Mouse (Mus musculus) stomach, embryonic 15.5 days (tissue): Measurements from ENCODE around the gene Taok3. TPM values are rescaled to one million over a fixed set of nuclear protein-coding genes. Genes with fewer than 3 reads are reported as not detected.

Experiments
- ATAC-seq: fragments of 200-750 bp; cut with Nextera tagmentation; 2 replicates; pipeline ENCODE4 v1.8.0; 2017; ENCODE audit warnings: low read depth, moderate number of reproducible peaks, moderate TSS enrichment; ENCODE audit not compliant: insufficient read depth, low FRiP score
- H3K27ac ChIP-seq: fragments of 300-500 bp; sonication (generic); 2 replicates; pipeline ENCODE4 v1.5.1; 2015; ENCODE audit warnings: mild to moderate bottlenecking, inconsistent platforms
- H3K27me3 ChIP-seq: fragments of 300-500 bp; sonication (generic); replicated peaks from 2 replicates; pipeline ENCODE4 v1.6.1; 2015; ENCODE audit warnings: inconsistent platforms
- H3K36me3 ChIP-seq: fragments of 300-500 bp; sonication (generic); 2 replicates; pipeline ENCODE4 v1.6.1; 2015; ENCODE audit warnings: inconsistent platforms
- H3K4me1 ChIP-seq: fragments of 300-500 bp; sonication (generic); 2 replicates; pipeline ENCODE4 v1.6.1; 2015; ENCODE audit warnings: inconsistent platforms
- H3K4me2 ChIP-seq: fragments of 300-500 bp; sonication (generic); 2 replicates; pipeline ENCODE4 v1.6.1; 2015; ENCODE audit warnings: mild to moderate bottlenecking, inconsistent platforms
- H3K4me3 ChIP-seq: fragments of 300-500 bp; sonication (generic); replicated peaks from 2 replicates; pipeline ENCODE4 v1.5.1; 2015; ENCODE audit warnings: inconsistent platforms
- H3K9ac ChIP-seq: fragments of 300-500 bp; sonication (generic); 2 replicates; pipeline ENCODE4 v1.6.1; 2015; ENCODE audit warnings: inconsistent platforms
- H3K9me3 ChIP-seq: fragments of 300-500 bp; sonication (generic); 2 replicates; pipeline ENCODE4 v1.6.1; 2016; ENCODE audit warnings: inconsistent platforms
- WGBS: fragments of 180-500 bp; shearing (Covaris S2); methylation state at CpG from one replicate; pipeline ENCODE4 v1.1.7; 2015; 5-methylcytosine and 5-hydroxymethylcytosine counted together
- polyA plus RNA-seq: library from polyadenylated mRNA; unstranded; fragments of >200 nt; fragmentation: Nextera tagmentation; extraction: Ambion mirVana; gene quantifications from 2 replicates; pipeline ENCODE4 v1.2.1, GENCODE M21; 2015

The Taok3 gene
- polyA plus RNA-seq, 1 experiment from 2014 or later, result 36.9 TPM

DNA sequence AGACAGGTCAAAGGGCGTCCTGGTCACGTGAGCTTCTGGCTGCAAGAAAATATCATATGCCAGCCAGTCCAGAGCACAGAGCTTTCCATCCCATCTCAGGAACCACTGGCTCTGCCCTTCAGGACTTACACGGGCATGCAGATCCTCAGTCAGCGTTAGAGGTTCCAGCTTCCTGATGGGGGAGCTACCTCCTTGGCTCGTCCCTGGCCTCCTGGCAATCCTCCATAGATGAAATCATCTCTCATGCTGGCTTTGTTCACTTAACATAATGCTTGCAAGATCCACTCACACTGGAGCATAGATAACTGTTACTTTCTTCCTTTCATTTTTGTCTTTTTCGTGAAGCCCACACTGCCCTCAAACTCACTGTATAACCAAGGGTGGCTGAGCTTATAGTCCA lies 72.1 kb downstream of the Taok3 start:
- 0 out of 2 replicates have a peak, but pooled peaks cover 11% of the 10 kb centered on the region for H3K36me3 ChIP-seq
- no peaks in the 10 kb centered on the region for H3K9me3 ChIP-seq
- H3K9ac ChIP-seq, result no peak overlapping the region
- H3K4me2 ChIP-seq, result no peak overlapping the region
- ATAC-seq, result no peak
- WGBS, result 86% methylated on average over 6 of the region's 6 CpGs
- H3K4me3 ChIP-seq, result no peak overlapping the region
- H3K4me1 ChIP-seq, result no peaks in the 10 kb centered on the region
- no peaks in the 10 kb centered on the region for H3K27me3 ChIP-seq
- no peak overlapping the region for H3K27ac ChIP-seq

DNA sequence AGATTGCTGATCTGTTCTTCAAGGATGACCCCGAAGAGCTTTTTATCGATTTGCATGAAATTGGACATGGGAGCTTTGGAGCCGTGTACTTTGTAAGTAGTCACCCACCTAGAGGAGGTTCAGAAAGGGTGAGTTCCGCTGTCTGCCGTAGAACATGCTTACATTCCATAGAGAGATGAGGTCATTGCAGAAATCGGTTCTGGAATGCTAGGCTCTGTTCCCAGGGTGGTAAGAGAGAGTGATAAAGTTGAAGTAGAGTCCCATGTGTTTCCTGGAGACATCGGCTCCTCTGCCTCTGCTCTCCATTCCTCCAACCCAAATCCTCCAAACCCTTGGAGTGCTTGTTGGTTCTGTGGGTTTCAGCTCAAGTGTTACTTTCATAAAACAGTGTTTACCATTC lies 73.8 kb downstream of the Taok3 start:
- ATAC-seq, result no peak
- WGBS, result 81% methylated on average over 7 of the region's 7 CpGs
- Histone ChIP-seq H3K36me3 (peaks cover 22% of the 10 kb centered on the region), H3K9me3 (no peaks in the 10 kb centered on the region), H3K4me2 (no peak overlapping the region), H3K27me3 (no peaks in the 10 kb centered on the region), H3K27ac (no peak overlapping the region), H3K4me1 (no peaks in the 10 kb centered on the region), H3K9ac (no peak overlapping the region), H3K4me3 (no peak overlapping the region)

DNA sequence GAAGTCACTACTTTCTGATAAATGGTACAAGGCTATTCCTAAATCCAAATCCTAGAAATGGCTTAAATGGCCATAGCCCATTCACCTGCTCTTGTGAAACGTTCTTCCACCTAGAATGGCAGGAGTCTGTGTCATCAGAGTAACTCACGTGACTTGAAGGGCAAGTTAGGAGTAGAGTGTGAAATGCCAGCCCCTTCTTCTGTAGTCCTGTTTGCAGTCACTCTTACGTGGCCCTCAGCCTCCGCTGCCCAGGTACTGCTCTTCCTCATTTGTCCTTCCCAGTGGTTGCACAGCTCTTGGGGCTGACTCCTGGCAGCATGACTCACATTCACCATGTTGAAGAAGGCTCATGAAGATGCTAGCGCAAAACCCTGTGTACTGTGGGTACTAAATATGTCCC lies 74.7 kb downstream of the Taok3 start:
- no peaks in the 10 kb centered on the region for H3K4me1 ChIP-seq
- WGBS, result 90% methylated on average over 5 of the region's 5 CpGs
- H3K9me3 ChIP-seq, result no peaks in the 10 kb centered on the region
- no peak overlapping the region for H3K4me3 ChIP-seq
- H3K27me3 ChIP-seq, result no peaks in the 10 kb centered on the region
- H3K36me3 ChIP-seq, result peaks cover 23% of the 10 kb centered on the region
- ATAC-seq, result no peak
- no peak overlapping the region for H3K27ac ChIP-seq
- H3K9ac ChIP-seq, result no peak overlapping the region
- no peak overlapping the region for H3K4me2 ChIP-seq

DNA sequence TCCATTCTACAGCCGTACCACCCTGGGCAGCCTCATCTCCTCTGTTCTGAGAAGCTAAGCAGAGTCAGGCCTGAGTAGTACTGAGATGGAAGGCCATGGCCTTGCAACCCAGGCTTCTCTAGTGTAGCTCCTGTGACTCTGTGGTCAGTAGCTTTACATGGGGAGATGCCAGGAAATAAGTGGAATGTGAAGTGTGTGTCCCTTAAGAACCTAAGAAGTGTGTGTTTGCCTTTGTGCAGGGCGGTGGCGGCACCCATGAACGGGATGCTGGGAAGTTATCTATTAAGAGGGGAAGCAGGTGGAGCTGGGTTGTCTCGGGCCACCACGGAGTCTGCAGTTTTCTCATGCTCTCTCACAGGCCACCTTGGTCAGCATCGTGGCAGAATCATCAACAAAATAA lies 76.6 kb downstream of the Taok3 start:
- no peaks in the 10 kb centered on the region for H3K27me3 ChIP-seq
- no peak for ATAC-seq
- H3K36me3 ChIP-seq, result peaks cover 27% of the 10 kb centered on the region
- H3K4me1 ChIP-seq, result no peaks in the 10 kb centered on the region
- WGBS, result 88% methylated on average over 7 of the region's 7 CpGs
- H3K9me3 ChIP-seq, result no peaks in the 10 kb centered on the region
- no peak overlapping the region for H3K27ac ChIP-seq
- H3K4me2 ChIP-seq, result no peak overlapping the region
- no peak overlapping the region for H3K9ac ChIP-seq
- H3K4me3 ChIP-seq, result no peak overlapping the region

DNA sequence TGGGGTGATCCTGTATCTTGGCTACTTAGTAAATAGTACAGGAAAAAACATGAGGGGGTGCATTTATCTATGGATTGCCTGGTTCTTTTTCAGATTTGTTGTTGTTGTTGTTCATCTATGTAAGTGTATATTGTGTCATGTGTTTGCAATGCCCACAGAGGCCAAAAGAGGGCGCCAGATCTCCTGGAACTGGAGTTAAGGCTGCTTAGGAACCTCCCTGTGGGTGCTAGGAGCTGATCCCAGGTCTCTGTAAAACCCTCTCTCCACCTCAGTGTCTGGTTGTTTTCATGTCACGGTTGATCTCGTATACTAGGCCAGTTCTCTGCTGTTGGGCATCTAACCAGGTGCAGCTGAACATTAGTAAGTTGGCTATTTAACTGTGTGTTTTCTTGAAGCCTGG lies 78.5 kb downstream of the Taok3 start:
- WGBS, result 76% methylated on average over 3 of the region's 3 CpGs
- Histone ChIP-seq H3K4me3 (no peak overlapping the region), H3K4me2 (no peak overlapping the region), H3K27me3 (no peaks in the 10 kb centered on the region), H3K36me3 (peaks cover 30% of the 10 kb centered on the region), H3K9me3 (no peaks in the 10 kb centered on the region), H3K9ac (no peak overlapping the region), H3K27ac (no peak overlapping the region), H3K4me1 (no peaks in the 10 kb centered on the region)
- no peak for ATAC-seq

DNA sequence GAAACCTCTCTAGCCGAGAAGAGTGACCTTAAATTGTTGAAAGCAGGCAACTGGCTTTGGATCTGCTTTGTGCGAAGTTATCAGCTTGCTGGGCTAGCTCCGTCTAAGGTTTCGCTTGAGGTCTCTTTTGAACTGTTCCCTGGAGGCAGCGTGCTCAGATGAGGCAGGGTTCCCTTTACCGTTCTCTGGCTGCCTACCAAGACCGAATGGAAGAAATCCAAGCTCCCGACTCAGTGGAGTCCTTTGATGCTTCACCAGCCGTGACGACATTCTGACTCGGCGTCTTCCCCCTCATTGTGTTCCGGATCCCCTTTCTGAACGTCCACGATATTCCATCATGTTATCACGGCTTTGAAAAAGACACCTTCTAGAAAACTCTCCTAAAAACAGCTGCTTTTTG lies 87.4 kb downstream of the Taok3 start:
- H3K27me3 ChIP-seq, result no peaks in the 10 kb centered on the region
- no peaks in the 10 kb centered on the region for H3K4me1 ChIP-seq
- H3K9ac ChIP-seq, result no peak overlapping the region
- peaks cover 25% of the 10 kb centered on the region for H3K36me3 ChIP-seq
- H3K27ac ChIP-seq, result no peak overlapping the region
- no peak for ATAC-seq
- H3K9me3 ChIP-seq, result no peaks in the 10 kb centered on the region
- 92% methylated on average over 16 of the region's 16 CpGs for WGBS
- no peak overlapping the region for H3K4me2 ChIP-seq
- H3K4me3 ChIP-seq, result no peak overlapping the region

DNA sequence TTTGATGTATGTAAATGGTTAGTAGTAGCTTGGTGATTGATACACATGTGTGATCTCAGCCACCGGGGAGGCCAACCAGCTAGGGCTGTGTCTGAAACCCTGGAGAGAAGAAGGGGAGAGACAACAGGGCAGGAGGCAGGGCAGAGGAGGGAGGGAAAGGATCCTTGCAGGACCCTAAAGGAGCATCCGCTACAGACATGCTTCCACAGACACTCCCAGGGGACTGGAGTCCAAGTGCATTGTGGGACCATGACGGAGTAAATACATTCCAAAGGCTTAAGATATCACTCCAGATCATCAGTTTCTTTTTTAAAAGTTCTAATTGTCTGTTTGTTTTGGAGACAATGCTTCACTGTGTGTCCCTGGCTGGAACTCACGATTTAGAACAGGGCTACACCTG lies 94.1 kb downstream of the Taok3 start:
- Histone ChIP-seq H3K27me3 (no peaks in the 10 kb centered on the region), H3K27ac (no peak overlapping the region), H3K4me3 (no peak overlapping the region), H3K36me3 (peaks cover 7% of the 10 kb centered on the region; the same call in 1 of the 2 replicates), H3K9ac (no peak overlapping the region), H3K4me2 (no peak overlapping the region), H3K4me1 (no peaks in the 10 kb centered on the region), H3K9me3 (no peaks in the 10 kb centered on the region)
- 66% methylated on average over 4 of the region's 4 CpGs for WGBS
- ATAC-seq, result no peak

DNA sequence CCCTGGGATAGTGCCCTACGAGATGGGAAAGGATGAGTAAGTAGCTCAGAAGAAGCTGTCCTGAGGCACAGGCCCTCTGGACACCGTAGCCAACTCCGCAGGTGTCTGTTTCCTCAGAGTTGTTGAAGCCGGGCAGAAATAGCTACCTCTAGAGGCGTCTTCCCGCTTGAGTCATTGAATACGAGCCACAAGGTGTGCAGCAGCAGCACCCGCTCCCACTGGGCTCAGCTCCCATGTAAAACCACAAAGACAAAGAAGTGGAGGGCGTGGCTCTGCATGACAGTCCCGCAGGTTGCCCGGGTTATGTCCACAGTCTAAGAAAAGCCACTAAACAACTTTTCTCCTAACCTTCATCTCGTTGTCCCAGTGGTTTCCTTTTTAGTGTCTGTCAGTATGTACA lies 111.1 kb downstream of the Taok3 start:
- H3K4me1 ChIP-seq, result no peaks in the 10 kb centered on the region
- WGBS, result 65% methylated on average over 12 of the region's 12 CpGs
- H3K36me3 ChIP-seq, result 0 out of 2 replicates have a peak, but pooled peaks cover 8% of the 10 kb centered on the region
- no peak for ATAC-seq
- no peaks in the 10 kb centered on the region for H3K9me3 ChIP-seq
- H3K4me3 ChIP-seq, result no peak overlapping the region
- no peak overlapping the region for H3K27ac ChIP-seq
- H3K4me2 ChIP-seq, result no peak overlapping the region
- H3K9ac ChIP-seq, result no peak overlapping the region
- no peaks in the 10 kb centered on the region for H3K27me3 ChIP-seq

DNA sequence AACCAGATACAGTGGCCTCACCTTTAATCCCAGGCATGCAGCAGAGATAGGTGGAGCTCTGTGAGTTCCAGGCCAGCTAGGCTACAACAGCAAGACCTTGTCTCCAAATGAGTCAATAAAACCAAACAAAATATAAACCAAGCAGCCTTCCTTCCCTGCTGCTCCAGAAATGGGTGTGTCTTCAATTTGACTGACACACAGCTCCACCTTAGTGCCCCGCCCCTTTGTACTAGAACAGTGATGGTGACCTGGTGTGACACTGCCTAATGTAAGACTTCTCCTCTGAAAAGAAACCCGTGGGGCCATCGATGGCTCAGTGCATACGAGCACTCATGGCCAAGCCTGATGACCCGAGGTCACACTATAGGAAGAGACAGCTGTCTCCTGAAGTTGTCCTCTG lies 116.6 kb downstream of the Taok3 start:
- Histone ChIP-seq H3K9ac (no peak overlapping the region), H3K27ac (no peak overlapping the region), H3K9me3 (no peaks in the 10 kb centered on the region), H3K36me3 (0 out of 2 replicates have a peak, but pooled peaks cover 5% of the 10 kb centered on the region), H3K4me2 (no peak overlapping the region), H3K4me1 (peaks cover 6% of the 10 kb centered on the region; the same call in 1 of the 2 replicates), H3K4me3 (no peak overlapping the region), H3K27me3 (no peaks in the 10 kb centered on the region)
- no peak for ATAC-seq
- WGBS, result 72% methylated on average over 5 of the region's 5 CpGs

DNA sequence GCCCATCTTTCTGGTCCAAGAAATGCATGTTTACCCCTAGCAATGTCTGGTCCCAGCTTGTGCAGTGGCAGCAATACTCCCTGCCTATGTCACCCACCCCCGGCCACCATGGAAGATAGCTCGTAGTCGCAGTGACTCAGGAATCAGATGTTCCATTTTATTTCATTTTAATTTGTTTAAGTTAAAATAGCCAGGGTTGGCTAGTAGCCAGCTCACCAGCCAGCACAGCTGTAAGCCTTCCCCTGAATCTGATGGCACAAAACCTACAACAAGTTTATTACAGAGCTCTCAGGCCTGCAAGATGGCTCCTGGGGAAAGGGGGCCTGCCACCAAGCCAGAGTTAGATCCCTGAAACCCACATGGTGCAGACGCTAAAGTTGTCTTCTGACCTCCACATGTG lies 119.2 kb downstream of the Taok3 start:
- no peak for ATAC-seq
- peaks cover 6% of the 10 kb centered on the region; the same call in 1 of the 2 replicates for H3K4me1 ChIP-seq
- H3K9me3 ChIP-seq, result no peaks in the 10 kb centered on the region
- 0 out of 2 replicates have a peak, but pooled peaks cover 3% of the 10 kb centered on the region for H3K36me3 ChIP-seq
- WGBS, result 46% methylated on average over 4 of the region's 4 CpGs
- no peak overlapping the region for H3K27ac ChIP-seq
- H3K9ac ChIP-seq, result no peak overlapping the region
- no peak overlapping the region for H3K4me2 ChIP-seq
- H3K4me3 ChIP-seq, result no peak overlapping the region
- H3K27me3 ChIP-seq, result no peaks in the 10 kb centered on the region

DNA sequence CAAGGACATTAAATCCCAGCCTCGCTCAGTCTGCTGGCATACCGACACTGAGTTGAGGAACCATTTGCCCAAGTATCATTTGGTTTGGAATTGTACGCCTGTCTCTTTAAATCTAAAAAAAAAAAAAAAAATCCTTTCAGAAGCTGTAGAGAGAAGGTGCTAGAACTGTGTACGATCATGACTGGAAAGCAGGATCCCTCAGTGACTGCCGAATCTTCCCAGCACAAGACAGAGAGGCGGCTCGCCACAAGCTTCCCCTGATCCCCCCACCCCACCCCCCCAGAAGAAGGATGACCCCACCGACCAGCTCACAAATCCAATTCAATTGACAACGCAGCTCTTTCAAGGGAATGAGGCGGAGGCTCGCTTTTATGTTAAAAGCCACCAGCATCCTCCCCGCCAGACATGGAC lies 120.4 kb downstream of the Taok3 start:
- H3K27me3 ChIP-seq, result no peaks in the 10 kb centered on the region
- H3K4me1 ChIP-seq, result peaks cover 6% of the 10 kb centered on the region; the same call in 1 of the 2 replicates
- ATAC-seq, result peak; percentile 30; the same call in 1 of the 2 replicates
- H3K27ac ChIP-seq, result peak overlapping the region; percentile 71
- peak overlapping the region; percentile 43 for H3K4me3 ChIP-seq
- 15% methylated on average over 12 of the region's 12 CpGs for WGBS
- no peaks in the 10 kb centered on the region for H3K9me3 ChIP-seq
- peak overlapping the region; percentile 62 for H3K4me2 ChIP-seq
- no peak overlapping the region for H3K9ac ChIP-seq
- H3K36me3 ChIP-seq, result 0 out of 2 replicates have a peak, but pooled peaks cover 3% of the 10 kb centered on the region

DNA sequence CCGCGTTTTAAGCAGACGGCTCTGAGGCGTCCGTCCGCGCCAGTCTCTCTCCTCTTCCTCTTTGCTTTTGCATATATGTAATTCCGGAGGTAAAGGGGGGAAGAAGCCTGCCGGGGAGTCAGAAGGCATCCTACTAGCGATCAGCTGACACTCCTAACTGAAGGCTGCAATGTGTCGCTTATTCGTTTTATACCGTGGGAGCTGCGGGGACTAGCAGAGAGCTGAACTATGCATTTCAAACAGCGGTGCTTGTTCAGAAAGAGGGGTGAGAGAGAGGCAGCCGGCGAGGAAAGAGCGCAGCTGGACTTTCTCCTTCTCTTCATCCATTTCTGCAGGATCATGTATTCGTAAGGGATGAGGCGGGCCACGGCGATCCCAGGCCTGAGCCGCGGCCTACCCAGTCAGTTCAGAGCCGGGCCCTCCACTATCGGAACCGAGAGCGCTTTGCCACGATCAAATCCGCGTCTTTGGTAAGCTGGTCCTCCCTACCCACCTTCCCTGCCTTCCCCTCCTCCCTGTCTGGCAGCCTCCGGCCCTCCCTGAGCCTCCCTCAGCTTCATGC lies 120.9 kb downstream of the Taok3 start:
- peak overlapping the region; percentile 43 for H3K4me3 ChIP-seq
- peak overlapping the region; percentile 19; the same call in 1 of the 2 replicates for H3K9ac ChIP-seq
- H3K27me3 ChIP-seq, result no peaks in the 10 kb centered on the region
- ATAC-seq, result no peak
- peak overlapping the region; percentile 62 for H3K4me2 ChIP-seq
- no peaks in the 10 kb centered on the region for H3K9me3 ChIP-seq
- H3K27ac ChIP-seq, result peak overlapping the region; percentile 71
- H3K36me3 ChIP-seq, result 0 out of 2 replicates have a peak, but pooled peaks cover 3% of the 10 kb centered on the region
- 15% methylated on average over 32 of the region's 32 CpGs for WGBS
- H3K4me1 ChIP-seq, result peaks cover 6% of the 10 kb centered on the region; the same call in 1 of the 2 replicates
